Mouse (Mus musculus) layer of hippocampus, adult 9-11 months (tissue): ENCODE results near the gene Zic1.

ENCODE experiments used
- DNase-seq: peaks from one replicate; pipeline ENCODE4 v3.0.0; 2022

Zic1 gene

DNA sequence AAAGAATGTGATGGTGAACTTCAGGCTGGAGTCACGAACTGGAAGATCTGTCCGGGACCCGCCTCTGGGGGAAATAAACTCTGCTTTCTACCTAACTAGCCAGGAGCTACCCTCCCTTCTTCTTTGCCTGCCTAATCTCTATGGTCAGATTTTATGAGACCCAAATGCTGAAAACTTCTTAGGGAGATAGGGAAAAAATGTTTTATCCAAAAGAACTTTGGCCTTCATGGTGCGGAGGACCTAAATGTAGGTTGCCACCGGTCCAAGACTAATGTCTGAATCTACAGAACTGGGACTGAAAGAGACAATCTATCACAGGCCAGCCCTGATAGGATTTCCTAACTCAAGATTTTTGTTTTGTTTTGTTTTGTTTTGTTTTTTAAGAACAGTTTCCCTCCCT, 14.2 kb downstream of the Zic1 start:
- no peak for DNase-seq

DNA sequence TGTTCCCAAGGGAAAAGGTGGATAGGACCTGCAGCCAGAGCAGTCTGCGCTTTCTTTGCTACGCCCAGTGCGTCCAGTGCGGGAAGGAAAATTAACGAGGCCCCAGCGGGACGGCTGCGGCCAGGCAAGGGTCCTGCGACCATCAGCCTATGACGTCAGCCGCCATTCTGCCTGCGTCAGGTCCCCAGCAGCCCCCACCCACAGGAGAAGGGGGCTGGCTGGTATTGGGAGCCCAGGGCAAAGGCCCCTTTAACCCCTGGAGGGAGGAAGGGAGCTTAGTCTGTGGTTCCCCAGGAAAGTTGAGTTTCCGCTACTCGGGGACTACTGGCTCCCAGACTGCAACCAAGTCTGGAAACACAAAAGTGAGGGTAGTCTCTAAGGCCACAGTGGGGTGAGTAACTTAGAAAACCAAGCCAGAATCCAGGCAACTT, 14.7 kb downstream of the Zic1 start:
- no peak for DNase-seq

DNA sequence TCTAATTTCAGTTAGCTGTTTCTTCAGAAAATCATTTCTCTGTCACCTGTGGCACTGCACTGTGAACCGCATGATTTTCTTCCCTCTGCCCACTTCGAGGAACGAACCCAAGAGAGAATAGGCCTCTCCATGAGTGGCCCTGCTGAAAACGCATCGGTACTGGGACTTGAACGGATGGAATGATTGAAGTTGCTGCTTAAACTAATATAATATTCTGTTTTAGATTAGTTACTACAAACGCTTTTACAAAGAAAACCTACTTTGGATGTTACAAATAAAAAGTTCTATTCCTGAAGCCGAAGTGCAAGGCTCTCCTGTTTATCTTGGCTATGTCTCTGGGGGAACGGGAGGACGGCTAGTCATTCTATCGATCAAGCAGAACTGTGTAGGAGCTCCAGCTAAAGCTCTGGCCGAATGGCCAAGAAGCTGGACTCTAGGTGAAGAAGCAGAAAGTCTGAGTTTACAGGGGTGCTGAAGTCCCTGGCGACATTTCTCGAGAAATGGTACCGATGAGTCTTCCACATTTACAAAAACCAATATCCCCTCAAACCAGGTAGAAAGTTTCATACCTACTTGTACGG, 15.3 kb downstream of the Zic1 start:
- DNase-seq, result no peak

DNA sequence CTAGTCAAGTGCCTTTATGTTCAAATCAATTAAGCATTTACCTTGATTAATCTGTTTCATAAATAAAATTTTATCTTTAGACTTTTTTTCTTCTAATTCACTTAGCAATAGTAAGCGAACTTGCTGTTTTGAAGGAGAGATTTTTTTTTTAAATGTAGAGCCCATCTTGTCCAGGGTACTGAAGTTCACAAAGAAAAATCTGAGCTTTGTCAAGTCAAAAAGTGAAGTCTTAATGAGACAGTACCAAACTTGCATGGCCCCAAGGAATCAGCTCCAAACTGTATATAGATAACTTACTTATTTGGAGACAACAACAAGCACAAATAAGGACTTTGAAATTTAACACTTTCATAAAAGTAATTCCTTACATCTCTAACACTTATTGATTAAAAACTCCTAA, 16.9 kb downstream of the Zic1 start:
- no peak for DNase-seq

DNA sequence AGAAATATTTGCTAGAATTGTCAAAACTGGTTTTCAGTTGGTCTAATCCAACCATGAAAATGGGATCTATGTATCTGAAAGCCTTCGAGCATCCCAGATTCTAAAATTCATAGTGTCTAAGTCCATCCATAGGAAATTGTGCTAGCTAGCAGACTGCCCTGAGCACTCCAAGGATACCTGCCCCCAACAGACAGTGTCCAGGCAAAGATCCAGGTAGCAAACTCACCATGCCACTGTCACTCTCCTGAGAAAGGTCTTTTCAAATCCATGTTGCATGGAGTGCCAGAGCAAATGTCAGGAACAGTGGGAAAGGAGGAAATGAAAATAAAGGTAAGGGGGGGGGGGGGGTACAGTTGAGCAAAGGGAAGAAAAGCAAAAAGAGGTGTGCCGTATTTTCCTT, 18.0 kb downstream of the Zic1 start:
- no peak for DNase-seq
